Comparison of ENCODE assay signal across 8 mouse cellular contexts in the genomic region with DNA sequence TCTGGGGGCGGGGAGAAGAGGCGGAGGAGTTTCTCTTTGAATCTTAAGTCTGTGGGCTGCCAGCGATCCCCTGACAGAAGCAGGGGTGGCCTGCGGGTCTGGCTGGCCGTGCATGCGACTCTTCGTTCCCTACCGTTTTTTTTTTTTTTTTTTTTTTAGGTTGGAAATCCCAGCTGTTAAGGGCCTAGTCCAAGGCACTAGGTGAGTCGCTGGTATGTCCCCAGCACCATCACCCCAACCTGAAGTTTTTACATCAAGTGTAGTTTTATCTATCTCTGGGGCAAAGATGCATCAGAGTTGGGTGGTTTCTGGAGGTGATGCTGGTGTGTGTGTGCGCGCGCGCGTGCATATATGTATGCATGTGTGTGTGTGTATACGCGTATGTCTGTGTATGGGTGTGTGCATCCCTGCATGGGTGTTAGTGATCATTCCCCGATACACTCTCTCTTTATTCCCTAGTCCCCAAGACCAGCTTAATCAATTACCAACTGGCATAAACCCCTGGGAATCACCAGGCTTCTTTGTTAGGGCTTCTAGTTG. TPM values are rescaled to one million over a fixed set of nuclear protein-coding genes. Genes with fewer than 3 reads are reported as not detected.
DNase-seq lines count a peak whose midpoint lies in the region; ATAC-seq and TF ChIP-seq lines count a peak whose summit lies in the region.

No protein-coding gene starts in this region.

- no peak overlapping the region for H3K27ac ChIP-seq in kidney, embryonic 16.5 days (ENCODE audit: low read length)
- H3K27ac ChIP-seq in kidney, adult 2 months (ENCODE audit: insufficient read depth, low read depth, low read length) = no peak overlapping the region
- H3K27ac ChIP-seq in bone marrow macrophage, adult 2 months (ENCODE audit: insufficient read depth, low read depth, low read length) = no peak overlapping the region
- no peak overlapping the region for H3K27ac ChIP-seq in hindbrain, embryonic 16.5 days (ENCODE audit: low read depth, low read length)
- no peak overlapping the region for H3K27ac ChIP-seq in midbrain, embryonic 14.5 days (replicated peaks; ENCODE audit: low read depth, low read length)

- peak overlapping the region; percentile 99 for H3K4me2 ChIP-seq in kidney, embryonic 16.5 days (replicated peaks; ENCODE audit: low read depth, low read length)
- H3K4me2 ChIP-seq in hindbrain, embryonic 16.5 days (ENCODE audit: low read length) = peak overlapping the region; percentile 99
- peak overlapping the region; percentile 99 for H3K4me2 ChIP-seq in midbrain, embryonic 14.5 days (ENCODE audit: low read length)

- H3K4me3 ChIP-seq in kidney, embryonic 16.5 days (ENCODE audit: low read length) = peak overlapping the region; percentile 81
- H3K4me3 ChIP-seq in kidney, adult 2 months (ENCODE audit: insufficient read depth, low read depth, low read length) = no peak overlapping the region
- H3K4me3 ChIP-seq in bone marrow macrophage, adult 2 months (ENCODE audit: insufficient read depth, low read length) = peak overlapping the region; percentile 70
- peak overlapping the region; percentile 41 for H3K4me3 ChIP-seq in hindbrain, embryonic 16.5 days (ENCODE audit: low read length)
- H3K4me3 ChIP-seq in midbrain, embryonic 14.5 days (replicated peaks; ENCODE audit: low read depth, low read length) = peak overlapping the region; percentile 65

- no peak for ATAC-seq in kidney, embryonic 16.5 days (ENCODE audit: low FRiP score, low TSS enrichment)
- ATAC-seq in hindbrain, embryonic 16.5 days = no peak
- ATAC-seq in midbrain, embryonic 14.5 days (ENCODE audit: low FRiP score, low TSS enrichment) = no peak

- peak overlapping the region; percentile 93 for H3K9ac ChIP-seq in kidney, embryonic 16.5 days (replicated peaks; ENCODE audit: low read length)
- H3K9ac ChIP-seq in hindbrain, embryonic 16.5 days (ENCODE audit: low read depth, low read length) = no peak overlapping the region
- no peak overlapping the region for H3K9ac ChIP-seq in midbrain, embryonic 14.5 days (replicated peaks; ENCODE audit: low read length)

- 10% methylated on average over 17 of the region's 17 CpGs for WGBS in kidney, embryonic 16.5 days
- WGBS in kidney, adult 2 months = 38% methylated on average over 17 of the region's 17 CpGs
- WGBS in hindbrain, embryonic 16.5 days = 10% methylated on average over 17 of the region's 17 CpGs
- 6% methylated on average over 17 of the region's 17 CpGs for WGBS in midbrain, embryonic 14.5 days

- TF ChIP-seq POLR2A in kidney, adult 2 months (IDR thresholded peaks at IDR 0.05; ENCODE audit: low read depth, low read length) = no peak
- no peak for TF ChIP-seq POLR2A in bone marrow macrophage, adult 2 months (IDR thresholded peaks at IDR 0.05; ENCODE audit: borderline replicate concordance, low read depth, low read length)

- peaks cover 49% of the 10 kb centered on the region for H3K4me1 ChIP-seq in kidney, embryonic 16.5 days (ENCODE audit: insufficient read depth, low read length)
- H3K4me1 ChIP-seq in kidney, adult 2 months (ENCODE audit: control insufficient read depth, insufficient read depth, low read length) = no peaks in the 10 kb centered on the region
- H3K4me1 ChIP-seq in bone marrow macrophage, adult 2 months (ENCODE audit: control insufficient read depth, insufficient read depth, low read length) = peaks cover 18% of the 10 kb centered on the region
- H3K4me1 ChIP-seq in hindbrain, embryonic 16.5 days (ENCODE audit: control insufficient read depth, insufficient read depth, low read depth, low read length) = peaks cover 36% of the 10 kb centered on the region
- peaks cover 25% of the 10 kb centered on the region; the same call in 1 of the 2 replicates for H3K4me1 ChIP-seq in midbrain, embryonic 14.5 days (ENCODE audit: control insufficient read depth, insufficient read depth, low read length)

- TF ChIP-seq CTCF in kidney, adult 2 months (conservative IDR thresholded peaks at IDR 0.05; ENCODE audit: insufficient read depth, insufficient read length, low read depth, low read length) = no peak
- no peak for TF ChIP-seq CTCF in bone marrow macrophage, adult 2 months (IDR thresholded peaks at IDR 0.05; ENCODE audit: low read depth, low read length)

- no peaks in the 10 kb centered on the region for H3K9me3 ChIP-seq in kidney, embryonic 16.5 days (ENCODE audit: low read length)
- no peaks in the 10 kb centered on the region for H3K9me3 ChIP-seq in hindbrain, embryonic 16.5 days (ENCODE audit: control insufficient read depth, low read length)
- H3K9me3 ChIP-seq in midbrain, embryonic 14.5 days (ENCODE audit: control insufficient read depth, low read length) = no peaks in the 10 kb centered on the region

- H3K36me3 ChIP-seq in kidney, embryonic 16.5 days (ENCODE audit: insufficient read depth, low read length) = no peaks in the 10 kb centered on the region
- H3K36me3 ChIP-seq in kidney, adult 2 months (ENCODE audit: control insufficient read depth, insufficient read depth, low read length) = no peaks in the 10 kb centered on the region
- H3K36me3 ChIP-seq in hindbrain, embryonic 16.5 days (ENCODE audit: control insufficient read depth, insufficient read depth, low read length) = no peaks in the 10 kb centered on the region
- H3K36me3 ChIP-seq in midbrain, embryonic 14.5 days (ENCODE audit: control insufficient read depth, insufficient read depth, low read length) = no peaks in the 10 kb centered on the region

- peaks cover 62% of the 10 kb centered on the region for H3K27me3 ChIP-seq in kidney, embryonic 16.5 days (ENCODE audit: insufficient read depth, low read length)
- no peaks in the 10 kb centered on the region for H3K27me3 ChIP-seq in kidney, adult 2 months (replicated peaks; ENCODE audit: control insufficient read depth, insufficient read depth, low read length)
- H3K27me3 ChIP-seq in hindbrain, embryonic 16.5 days (replicated peaks; ENCODE audit: control insufficient read depth, insufficient read depth, low read length) = peaks cover 34% of the 10 kb centered on the region
- H3K27me3 ChIP-seq in midbrain, embryonic 14.5 days (ENCODE audit: control insufficient read depth, insufficient read depth, low read length) = peaks cover 55% of the 10 kb centered on the region

- no peak for DNase-seq in kidney, adult 2 months
- DNase-seq in midbrain, embryonic 14.5 days = peak; percentile 16
- no peak for DNase-seq in gastrocnemius, adult 18-20 months (ENCODE audit: low spot score)
- DNase-seq in frontal cortex, postnatal 36 days (ENCODE audit: low spot score in 2 of 2) = no peak
- DNase-seq in embryo, embryonic 11 days = no peak

RNA-seq across cellular contexts. Expression of a gene that starts 1.1 kb away (rescaled TPM):
- polyA plus RNA-seq in kidney, embryonic 16.5 days (2015; fragmentation: Nextera tagmentation; extraction: Ambion mirVana) = 14.6 and 18.4 TPM in 2 replicates
- polyA plus RNA-seq in kidney, adult 2 months (2012; rRNA removed) = 1.9 and 2.1 TPM in 2 replicates
- polyA plus RNA-seq in bone marrow macrophage, adult 2 months (2012; ENCODE audit: insufficient read depth, insufficient read length, missing spikeins) = 0.50 and 0.55 TPM in 2 replicates
- 4.0 and 5.5 TPM in 2 replicates for polyA plus RNA-seq in hindbrain, embryonic 16.5 days (2015; fragmentation: Nextera tagmentation; extraction: Ambion mirVana)
- polyA plus RNA-seq in midbrain, embryonic 14.5 days (2014; fragmentation: Nextera tagmentation; extraction: Ambion mirVana) = 0.72 and 1.4 TPM in 2 replicates
- total RNA-seq in gastrocnemius, adult 18-20 months (2021) = 10 to 100 TPM in 1 of 2 experiments, 1 to 10 TPM in 1; 6.3 to 11.2 TPM

RNA-seq across cellular contexts. Expression of a gene that starts 28.8 kb away (rescaled TPM):
- polyA plus RNA-seq in kidney, embryonic 16.5 days (2015; fragmentation: Nextera tagmentation; extraction: Ambion mirVana) = 25.6 and 27.4 TPM in 2 replicates
- polyA plus RNA-seq in kidney, adult 2 months (2012; rRNA removed) = 20.8 and 23.5 TPM in 2 replicates
- polyA plus RNA-seq in bone marrow macrophage, adult 2 months (2012; ENCODE audit: insufficient read depth, insufficient read length, missing spikeins) = 45.1 and 45.7 TPM in 2 replicates
- polyA plus RNA-seq in hindbrain, embryonic 16.5 days (2015; fragmentation: Nextera tagmentation; extraction: Ambion mirVana) = 76.8 and 85.4 TPM in 2 replicates
- 71.1 and 72.7 TPM in 2 replicates for polyA plus RNA-seq in midbrain, embryonic 14.5 days (2014; fragmentation: Nextera tagmentation; extraction: Ambion mirVana)
- 10 to 100 TPM; 23.2 to 24.9 TPM for total RNA-seq in gastrocnemius, adult 18-20 months (2021)

RNA-seq across cellular contexts. Expression of a gene that starts 30.6 kb away (rescaled TPM):
- polyA plus RNA-seq in kidney, embryonic 16.5 days (2015; fragmentation: Nextera tagmentation; extraction: Ambion mirVana) = 0.82 and 0.89 TPM in 2 replicates
- 0.74 and 0.99 TPM in 2 replicates for polyA plus RNA-seq in kidney, adult 2 months (2012; rRNA removed)
- not detected in 2 replicates for polyA plus RNA-seq in bone marrow macrophage, adult 2 months (2012; ENCODE audit: insufficient read depth, insufficient read length, missing spikeins)
- polyA plus RNA-seq in hindbrain, embryonic 16.5 days (2015; fragmentation: Nextera tagmentation; extraction: Ambion mirVana) = 3.0 and 3.2 TPM in 2 replicates
- 2.4 and 2.8 TPM in 2 replicates for polyA plus RNA-seq in midbrain, embryonic 14.5 days (2014; fragmentation: Nextera tagmentation; extraction: Ambion mirVana)
- total RNA-seq in gastrocnemius, adult 18-20 months (2021) = 1 to 10 TPM; 4.7 to 5.4 TPM
